Mouse (Mus musculus): ENCODE measurements around the gene C2cd2l.
"Not testable (repeated sequence)": the region's sequence is repeated elsewhere in the genome, so short reads cannot be mapped to it uniquely, and the experiment has no call there.

The C2cd2l gene

DNA sequence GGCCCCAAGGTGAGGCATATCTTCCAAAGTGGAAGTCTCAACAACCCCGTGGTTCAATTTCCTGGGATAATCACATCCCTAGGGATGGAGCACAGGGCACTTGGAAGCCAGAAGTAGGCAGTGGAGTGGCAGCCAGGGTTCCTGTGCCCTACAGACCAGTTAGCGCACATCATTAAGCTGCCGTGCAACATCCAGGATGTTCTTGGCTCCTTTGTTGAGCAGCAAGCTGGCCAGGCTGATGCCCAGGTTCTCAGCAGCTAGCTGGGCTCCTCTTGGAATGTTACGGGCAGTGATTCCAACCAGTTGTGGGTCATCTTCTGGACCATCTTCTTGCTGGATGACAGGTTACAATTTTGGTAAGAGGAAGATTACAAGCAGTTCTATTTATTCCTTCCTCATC lies 16.4 kb upstream of the C2cd2l start:
- DNase-seq (ENCODE audit: low spot score in 2 of 2) = not testable (repeated sequence)

DNA sequence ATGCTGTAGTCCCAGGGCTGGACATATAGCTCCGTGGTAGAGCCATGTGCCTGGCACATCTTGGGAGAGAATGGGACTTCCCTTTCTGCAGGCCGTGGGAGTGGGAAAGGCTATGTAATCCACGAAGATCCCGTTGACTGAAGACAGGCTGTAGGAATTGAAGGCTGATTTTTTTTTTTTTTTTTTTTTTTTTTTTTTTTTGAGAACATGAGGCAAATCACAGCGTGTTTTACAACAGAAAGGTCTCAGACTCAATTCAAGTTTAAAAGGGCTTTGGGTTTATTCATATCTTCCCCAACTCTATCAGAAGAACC lies 16.0 kb upstream of the C2cd2l start:
- no peak for DNase-seq (ENCODE audit: low spot score in 2 of 2)

GRCm38 (mm10) chr9:44335331-44336092 lies 15.4 kb upstream of the C2cd2l start:
- peak in 1 of 2 experiments; percentile 53 for DNase-seq (ENCODE audit: low spot score in 2 of 2)

GRCm38 (mm10) chr9:44334396-44335330 lies 14.6 kb upstream of the C2cd2l start, which contains the start of gene H2afx:
H2afx (plus strand) TSS chr9:44334694.
- DNase-seq (ENCODE audit: low spot score in 2 of 2) = peak; percentile 96 to 97

DNA sequence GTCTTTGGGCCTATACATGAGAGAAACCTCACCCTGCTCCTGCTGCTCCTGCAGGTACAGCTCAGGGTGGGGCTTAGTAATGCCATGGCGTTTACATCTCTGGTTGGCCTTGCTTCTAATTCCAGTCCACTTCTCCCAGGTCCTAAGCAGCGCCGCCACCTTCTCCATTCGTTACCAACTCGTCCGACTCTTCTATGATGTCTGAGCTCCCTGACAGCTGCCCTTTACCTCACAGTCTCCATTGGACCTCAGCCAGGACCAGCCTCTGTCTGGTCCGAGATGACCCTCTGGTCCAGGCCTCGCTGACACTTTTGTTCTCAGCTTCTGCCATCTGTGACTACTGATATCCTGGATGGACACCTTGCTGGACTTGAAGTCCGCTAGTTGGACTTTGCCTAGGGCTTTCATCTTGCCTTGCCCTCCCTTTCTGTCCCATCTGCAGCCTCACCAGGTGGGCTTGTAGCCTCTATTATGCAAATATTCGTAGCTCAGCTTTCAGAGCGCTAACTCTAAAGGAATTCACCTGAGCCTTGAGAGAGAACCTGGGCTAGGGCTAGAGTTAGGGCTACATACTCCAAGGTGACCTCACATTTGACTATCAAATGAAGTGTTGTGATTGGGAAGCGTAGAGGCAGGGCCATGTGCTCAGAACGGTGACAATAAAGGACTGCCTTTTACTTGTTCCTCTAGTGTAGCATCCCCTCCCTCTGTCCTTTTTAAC lies 13.0 kb upstream of the C2cd2l start:
- DNase-seq (ENCODE audit: low spot score in 2 of 2) = no peak

- DNase-seq (ENCODE audit: low spot score in 2 of 2) = no peak
Observed at GRCm38 (mm10) chr9:44330736-44331135, 10.7 kb upstream of the C2cd2l start.

DNA sequence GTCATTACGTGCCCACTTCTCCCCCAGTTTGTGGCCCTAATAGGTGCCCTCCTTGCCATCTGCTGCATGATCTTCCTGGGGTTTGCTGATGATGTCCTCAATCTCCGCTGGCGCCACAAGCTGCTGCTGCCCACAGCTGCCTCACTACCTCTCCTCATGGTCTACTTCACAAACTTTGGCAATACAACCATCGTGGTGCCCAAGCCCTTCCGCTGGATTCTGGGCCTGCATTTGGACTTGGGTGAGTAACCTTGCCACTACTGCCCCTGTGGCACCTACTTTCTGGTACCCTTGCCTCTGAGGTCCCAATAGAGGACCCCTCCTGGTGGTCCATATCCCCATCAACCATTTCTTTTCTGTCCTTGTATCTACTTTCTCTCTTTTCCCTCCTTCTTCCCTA lies 7.8 kb upstream of the C2cd2l start:
- DNase-seq (ENCODE audit: low spot score in 2 of 2) = no peak

GRCm38 (mm10) chr9:44327064-44327711 lies 7.1 kb upstream of the C2cd2l start:
- DNase-seq (ENCODE audit: low spot score in 2 of 2) = no peak

- DNase-seq (ENCODE audit: low spot score in 2 of 2) = peak; percentile 68 to 79
Observed at GRCm38 (mm10) chr9:44326371-44327063, 6.4 kb upstream of the C2cd2l start.

GRCm38 (mm10) chr9:44325768-44326370 lies 5.8 kb upstream of the C2cd2l start, which contains the start of gene Dpagt1:
Dpagt1 (plus strand) TSS chr9:44326019.
- DNase-seq (ENCODE audit: low spot score in 2 of 2) = no peak

DNA sequence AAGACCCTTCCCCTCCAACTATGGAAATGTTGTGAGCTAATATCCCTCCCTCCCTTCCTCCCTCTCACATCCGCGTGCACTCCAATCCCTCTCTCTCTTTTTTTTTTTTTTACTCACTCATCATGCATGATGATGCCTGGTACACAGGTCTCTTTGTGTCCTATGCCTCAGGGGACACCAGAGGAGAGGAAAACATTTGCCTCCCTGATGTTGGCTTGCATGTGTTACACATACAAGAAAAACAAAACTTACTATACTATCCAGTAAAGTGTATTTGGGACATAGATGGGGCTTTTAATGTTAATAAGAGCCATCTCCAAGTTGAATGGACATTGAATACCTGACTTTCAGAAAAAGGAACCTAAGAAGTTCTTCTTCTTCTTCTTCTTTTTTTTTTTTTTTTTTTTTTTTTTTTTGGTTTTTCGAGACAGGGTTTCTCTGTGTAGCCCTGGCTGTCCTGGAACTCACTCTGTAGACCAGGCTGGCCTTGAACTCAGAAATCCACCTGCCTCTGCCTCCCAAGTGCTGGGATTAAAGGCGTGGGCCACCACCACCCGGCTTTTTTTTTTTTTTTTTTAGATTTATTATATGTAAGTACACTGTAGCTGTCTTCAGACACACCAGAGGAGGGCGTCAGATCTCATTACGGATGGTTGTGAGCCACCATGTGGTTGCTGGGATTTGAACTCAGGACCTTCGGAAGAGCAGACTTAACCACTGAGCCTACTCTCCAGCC lies 5.1 kb upstream of the C2cd2l start:
- not testable (repeated sequence) for DNase-seq (ENCODE audit: low spot score in 2 of 2)

DNA sequence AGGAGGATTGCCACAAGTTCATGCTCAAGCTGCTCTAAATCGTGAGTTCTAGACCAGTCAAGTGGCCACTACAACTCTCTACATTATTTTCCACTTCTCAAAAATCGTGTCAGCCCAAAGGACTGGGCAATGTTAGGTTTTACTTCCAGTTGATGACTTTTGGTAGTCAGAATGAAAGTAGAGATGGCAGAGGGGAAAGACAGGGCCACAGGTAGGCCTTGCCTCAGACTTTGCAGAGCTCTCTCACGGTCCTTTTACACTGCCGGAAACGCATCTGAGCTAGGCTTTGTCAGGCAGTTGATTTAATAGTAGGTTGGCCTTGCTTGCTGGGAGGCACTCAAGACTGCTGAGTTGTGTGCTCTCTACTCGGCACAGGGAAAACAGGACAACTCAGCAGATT lies 4.1 kb upstream of the C2cd2l start:
- no peak for DNase-seq (ENCODE audit: low spot score in 2 of 2)

- not testable (repeated sequence) for DNase-seq (ENCODE audit: low spot score in 2 of 2)
Observed at GRCm38 (mm10) chr9:44323656-44324055, 3.6 kb upstream of the C2cd2l start.

- DNase-seq (ENCODE audit: low spot score in 2 of 2) = no peak
Observed at GRCm38 (mm10) chr9:44320799-44321133, 681 bp upstream of the C2cd2l start.

DNA sequence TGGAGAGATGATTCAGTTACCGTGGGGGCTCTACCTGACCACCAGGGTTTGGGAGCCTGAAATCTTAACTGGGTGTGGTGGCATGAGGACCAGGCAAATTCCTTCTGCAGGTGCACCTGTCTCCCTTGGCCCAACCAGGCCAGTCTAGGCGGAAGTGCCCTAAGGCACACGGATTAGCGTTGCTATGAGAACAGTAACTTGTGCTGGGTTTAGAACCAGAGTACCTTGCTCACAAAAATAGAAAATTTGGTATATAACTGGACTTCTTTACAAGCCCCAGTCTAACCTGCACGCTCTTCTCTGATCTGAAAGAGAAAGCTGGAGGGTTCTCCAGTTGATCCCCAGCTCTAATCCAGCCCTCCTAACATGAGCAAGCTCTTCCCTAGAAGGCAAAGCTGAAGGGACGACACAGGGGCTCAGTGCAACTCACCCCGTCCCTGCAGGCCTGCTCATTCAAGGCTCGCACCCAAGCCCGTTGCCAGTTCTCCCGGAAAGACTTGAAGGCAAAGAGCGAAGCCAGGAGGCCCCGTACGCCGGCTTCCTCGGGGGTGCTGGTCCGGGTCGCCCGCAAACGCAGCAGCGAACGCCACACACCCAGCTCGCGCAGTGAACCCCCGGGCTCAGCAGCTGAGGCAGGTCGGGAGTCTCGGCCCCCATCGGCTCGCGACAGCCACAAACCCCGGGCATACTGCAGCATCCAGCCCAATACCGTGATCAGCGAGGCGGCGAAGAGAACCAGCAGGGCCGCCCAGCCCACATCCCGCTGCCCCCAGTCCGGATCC lies 789 bp downstream of the C2cd2l start:
- peak in 1 of 2 experiments; percentile 47 for DNase-seq (ENCODE audit: low spot score in 2 of 2)

- DNase-seq (ENCODE audit: low spot score in 2 of 2) = no peak
Observed at GRCm38 (mm10) chr9:44318826-44319095, 1.3 kb downstream of the C2cd2l start.

DNA sequence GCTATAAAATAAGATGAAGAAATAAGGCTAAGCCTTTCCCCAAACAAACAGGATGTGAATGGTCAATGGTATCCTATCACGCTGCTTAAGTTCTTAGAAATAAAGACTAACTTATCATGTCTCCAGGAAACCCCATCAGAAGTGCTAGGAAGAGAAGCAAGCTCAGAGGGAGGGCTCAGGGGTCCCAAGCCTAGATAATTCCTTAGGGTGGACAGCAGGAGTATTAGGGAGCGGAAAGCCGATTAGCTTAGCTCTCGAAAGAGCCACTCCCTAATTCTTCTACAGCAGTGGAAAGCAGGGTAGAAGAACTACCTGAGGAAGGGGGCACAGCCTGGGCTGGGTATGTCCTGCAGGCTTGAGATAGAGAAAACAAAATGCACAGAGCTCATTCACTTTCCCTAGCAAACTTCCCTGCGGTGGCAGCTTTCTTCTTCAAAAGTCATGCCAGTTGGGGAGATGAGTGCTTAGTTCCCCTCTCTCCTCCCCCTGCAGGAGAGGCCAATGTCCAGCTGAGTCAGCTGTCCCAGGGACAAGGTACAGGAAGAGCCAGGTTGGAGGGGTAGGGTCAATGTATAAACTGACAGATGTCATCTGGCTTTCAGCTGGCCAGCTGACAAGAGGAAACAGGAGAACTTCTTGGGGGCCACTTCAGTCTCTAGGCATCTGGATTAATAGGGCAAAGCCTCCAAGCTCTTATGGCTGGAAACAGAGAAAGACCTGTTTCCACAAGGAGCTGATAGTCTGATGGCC lies 1.8 kb downstream of the C2cd2l start:
- DNase-seq (ENCODE audit: low spot score in 2 of 2) = no peak

- no peak for DNase-seq (ENCODE audit: low spot score in 2 of 2)
Observed at GRCm38 (mm10) chr9:44317452-44317851, 2.6 kb downstream of the C2cd2l start.

- no peak for DNase-seq (ENCODE audit: low spot score in 2 of 2)
Observed at GRCm38 (mm10) chr9:44314910-44315309, 5.2 kb downstream of the C2cd2l start.

Data from urinary bladder, adult 18-20 months (tissue).